Mouse (Mus musculus) kidney, postnatal 10 days (tissue): ENCODE measurements around the gene Tbc1d30.

Source experiments
- DNase-seq: peaks from one replicate; pipeline ENCODE4 v3.0.0; 2021; ENCODE audit warnings: mixed read lengths

Gene Tbc1d30

GRCm38 (mm10) chr10:121262206-121262605 is 88.9 kb downstream of the Tbc1d30 start:
- DNase-seq: no peak

GRCm38 (mm10) chr10:121261036-121261592 is 90.0 kb downstream of the Tbc1d30 start:
- no peak for DNase-seq

GRCm38 (mm10) chr10:121256115-121256825 is 94.8 kb downstream of the Tbc1d30 start:
- DNase-seq: peak; percentile 79

- no peak for DNase-seq
These were observed 95.6 kb downstream of the Tbc1d30 start for GRCm38 (mm10) chr10:121255465-121255864.

- DNase-seq: no peak
These were observed 96.7 kb downstream of the Tbc1d30 start for GRCm38 (mm10) chr10:121254343-121254742.

GRCm38 (mm10) chr10:121252781-121253180 is 98.3 kb downstream of the Tbc1d30 start:
- no peak for DNase-seq

GRCm38 (mm10) chr10:121251191-121251590 is 99.9 kb downstream of the Tbc1d30 start:
- no peak for DNase-seq

- no peak for DNase-seq
These were observed 101.3 kb downstream of the Tbc1d30 start for GRCm38 (mm10) chr10:121249820-121250219.

GRCm38 (mm10) chr10:121247545-121247944 is 103.5 kb downstream of the Tbc1d30 start:
- no peak for DNase-seq

- no peak for DNase-seq
These were observed 104.1 kb downstream of the Tbc1d30 start for GRCm38 (mm10) chr10:121246971-121247370.

- no peak for DNase-seq
These were observed 107.5 kb downstream of the Tbc1d30 start for GRCm38 (mm10) chr10:121243373-121244207.

- DNase-seq: peak; percentile 29
These were observed 108.5 kb downstream of the Tbc1d30 start for GRCm38 (mm10) chr10:121242596-121242995.

GRCm38 (mm10) chr10:121239065-121239464 is 112.0 kb downstream of the Tbc1d30 start:
- no peak for DNase-seq

GRCm38 (mm10) chr10:121238551-121238950 is 112.5 kb downstream of the Tbc1d30 start:
- no peak for DNase-seq

- DNase-seq: no peak
These were observed 113.7 kb downstream of the Tbc1d30 start for GRCm38 (mm10) chr10:121237377-121237776.

GRCm38 (mm10) chr10:121235167-121235824 is 115.8 kb downstream of the Tbc1d30 start:
- peak; percentile 62 for DNase-seq

GRCm38 (mm10) chr10:121234476-121234875 is 116.6 kb downstream of the Tbc1d30 start:
- no peak for DNase-seq

- no peak for DNase-seq
These were observed 122.6 kb downstream of the Tbc1d30 start for GRCm38 (mm10) chr10:121228422-121228953.

GRCm38 (mm10) chr10:121227988-121228409 is 123.1 kb downstream of the Tbc1d30 start:
- no peak for DNase-seq

- no peak for DNase-seq
These were observed 123.7 kb downstream of the Tbc1d30 start for GRCm38 (mm10) chr10:121227403-121227802.

GRCm38 (mm10) chr10:121225636-121226035 is 125.4 kb downstream of the Tbc1d30 start:
- DNase-seq: no peak

GRCm38 (mm10) chr10:121222881-121223280 is 128.2 kb downstream of the Tbc1d30 start:
- DNase-seq: no peak

GRCm38 (mm10) chr10:121218616-121219015 is 132.5 kb downstream of the Tbc1d30 start:
- no peak for DNase-seq
